Mouse (Mus musculus) kidney, postnatal 0 days (tissue): ENCODE data around the gene Atg16l2. TPM values are rescaled to one million over a fixed set of nuclear protein-coding genes. Genes with fewer than 3 reads are reported as not detected.

Experiments used
- ATAC-seq: fragments of 200-750 bp; cut with Nextera tagmentation; replicated peaks from 2 replicates; pipeline ENCODE4 v1.8.0; 2017; ENCODE audit warnings: low read depth, moderate number of reproducible peaks, moderate TSS enrichment, moderate library complexity; ENCODE audit not compliant: low FRiP score
- DNase-seq: peaks from one replicate; pipeline ENCODE4 v3.0.0-alpha.2; 2016; ENCODE audit warnings: low spot score
- H3K27ac ChIP-seq: fragments of 300-500 bp; sonication (generic); 2 replicates; pipeline ENCODE4 v1.5.1; 2014; ENCODE audit warnings: mild to moderate bottlenecking
- H3K27me3 ChIP-seq: fragments of 300-500 bp; sonication (generic); 2 replicates; pipeline ENCODE4 v1.6.1; 2014; ENCODE audit warnings: low read length, mixed read lengths; ENCODE audit not compliant: insufficient read depth
- H3K36me3 ChIP-seq: fragments of 300-500 bp; sonication (generic); 2 replicates; pipeline ENCODE4 v1.6.1; 2014; ENCODE audit warnings: low read length, mixed read lengths; ENCODE audit not compliant: insufficient read depth
- H3K4me1 ChIP-seq: fragments of 300-500 bp; sonication (generic); replicated peaks from 2 replicates; pipeline ENCODE4 v1.6.1; 2014; ENCODE audit warnings: antibody characterized with exemption, low read length, mixed read lengths; ENCODE audit not compliant: insufficient read depth
- H3K4me2 ChIP-seq: fragments of 300-500 bp; sonication (generic); 2 replicates; pipeline ENCODE4 v1.6.1; 2014; ENCODE audit warnings: mild to moderate bottlenecking, low read length, moderate library complexity, mixed read lengths
- H3K4me3 ChIP-seq: fragments of 300-500 bp; sonication (generic); replicated peaks from 2 replicates; pipeline ENCODE4 v1.5.1; 2014; ENCODE audit warnings: low read depth, low read length
- H3K9ac ChIP-seq: fragments of 300-500 bp; sonication (generic); 2 replicates; pipeline ENCODE4 v1.6.1; 2014; ENCODE audit warnings: low read depth, low read length
- H3K9me3 ChIP-seq: fragments of 300-500 bp; sonication (generic); replicated peaks from 2 replicates; pipeline ENCODE4 v1.6.1; 2016; ENCODE audit warnings: low read length, inconsistent platforms, mixed read lengths
- CTCF ChIP-seq: IDR thresholded peaks from 2 replicates; pipeline ENCODE4 v1.5.1; 2016; ENCODE audit warnings: antibody characterized with exemption, low read depth, mild to moderate bottlenecking, moderate library complexity
- WGBS: fragments of 180-500 bp; shearing (Covaris S2); extraction: QIAGEN DNeasy Blood & Tissue Kit; methylation state at CpG from one replicate; pipeline ENCODE4 v1.1.7; 2014; 5-methylcytosine and 5-hydroxymethylcytosine counted together
- polyA plus RNA-seq: library from polyadenylated mRNA; unstranded; fragments of >200 nt; fragmentation: Nextera tagmentation; extraction: Ambion mirVana; gene quantifications from 2 replicates; pipeline ENCODE4 v1.2.1, GENCODE M21; 2015

Atg16l2 gene
- polyA plus RNA-seq, 1 experiment from 2014 or later = 16.0 TPM

DNA sequence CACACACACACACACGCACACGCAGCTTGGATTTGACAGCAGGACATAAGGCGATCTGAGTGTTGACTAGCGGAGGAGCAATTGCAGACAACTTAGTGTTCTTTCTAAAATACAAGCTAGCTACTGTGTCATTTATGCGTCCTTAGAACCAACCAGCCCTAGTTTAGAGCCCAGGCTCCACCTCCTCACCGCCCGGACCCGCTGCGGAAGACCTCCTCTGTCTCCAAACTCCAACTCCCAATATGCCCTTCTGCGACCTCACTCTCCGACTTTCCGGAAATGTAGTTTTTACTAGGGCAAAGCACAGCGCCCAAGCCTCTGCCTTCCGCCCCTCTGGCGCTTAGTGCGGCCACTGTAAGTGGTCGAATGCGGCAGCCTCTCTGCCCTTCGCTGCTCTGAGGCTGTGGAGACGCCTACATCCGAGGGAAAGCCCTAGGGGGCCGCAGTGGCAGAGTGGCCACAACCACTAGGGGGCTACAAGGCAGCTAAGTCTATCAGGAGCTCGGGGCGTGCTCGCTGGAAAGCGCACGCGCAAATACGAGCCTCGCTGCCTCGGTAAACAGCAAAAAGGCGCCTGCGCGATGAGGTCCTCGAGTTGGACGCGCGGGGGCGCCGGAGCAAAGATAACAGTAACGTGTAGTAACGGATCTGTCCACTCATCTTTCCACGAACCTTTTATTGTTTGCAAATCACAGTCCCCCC, 8.4 kb upstream of the Atg16l2 start:
- peak; percentile 95 for ATAC-seq
- 2% methylated on average over 43 of the region's 43 CpGs for WGBS
- DNase-seq = peak; percentile 99
- Histone ChIP-seq H3K9me3 (no peaks in the 10 kb centered on the region), H3K4me1 (0 out of 2 replicates have a peak, but pooled peaks cover 6% of the 10 kb centered on the region), H3K9ac (peak overlapping the region; percentile 69), H3K4me2 (peak overlapping the region; percentile 57), H3K27ac (peak overlapping the region; percentile 97), H3K27me3 (no peaks in the 10 kb centered on the region), H3K4me3 (peak overlapping the region; percentile 53), H3K36me3 (no peaks in the 10 kb centered on the region)
- peak; percentile 97 for TF ChIP-seq CTCF

DNA sequence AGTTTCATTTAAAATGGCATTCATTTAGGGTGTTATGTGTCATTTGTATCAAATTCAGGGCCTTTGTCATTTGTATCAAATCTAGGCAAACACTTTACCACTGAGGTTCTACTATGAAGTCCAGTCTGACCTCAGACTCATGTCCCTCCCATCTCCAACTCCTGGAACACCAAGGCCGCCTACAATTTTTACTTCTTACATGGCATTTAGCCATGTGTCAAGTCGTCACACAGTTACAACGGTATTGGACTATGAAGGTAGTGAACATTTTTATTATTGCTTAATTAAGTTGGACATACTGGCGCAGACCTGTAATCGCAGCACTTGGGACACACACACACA, 7.9 kb upstream of the Atg16l2 start:
- DNase-seq (no peak), ATAC-seq (no peak)
- no peak for TF ChIP-seq CTCF
- Histone ChIP-seq H3K36me3 (no peaks in the 10 kb centered on the region), H3K4me3 (peak overlapping the region; percentile 53), H3K9ac (no peak overlapping the region), H3K27ac (peak overlapping the region; percentile 97), H3K4me2 (peak overlapping the region; percentile 57), H3K9me3 (no peaks in the 10 kb centered on the region), H3K4me1 (0 out of 2 replicates have a peak, but pooled peaks cover 6% of the 10 kb centered on the region), H3K27me3 (no peaks in the 10 kb centered on the region)
- 40% methylated on average over 5 of the region's 5 CpGs for WGBS

DNA sequence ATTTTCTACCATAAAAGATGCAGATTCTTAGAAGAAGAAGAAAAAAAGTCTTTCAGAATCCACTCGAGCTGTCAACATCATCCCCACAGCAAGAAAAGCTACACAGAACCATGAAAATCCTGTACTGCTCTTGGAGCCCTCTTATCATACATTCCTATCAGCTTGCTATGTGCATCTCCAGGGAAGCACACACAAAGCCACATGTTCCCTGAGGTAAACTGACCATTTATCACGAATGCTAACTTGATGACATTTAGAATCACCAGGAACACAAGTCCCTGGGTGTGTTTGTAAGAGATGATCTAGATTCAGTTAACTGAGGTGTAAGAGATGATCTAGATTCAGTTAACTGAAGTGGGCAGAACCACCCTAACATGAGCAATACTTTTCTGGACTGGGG, 4.8 kb upstream of the Atg16l2 start:
- H3K4me2 ChIP-seq = no peak overlapping the region
- no peak for ATAC-seq
- H3K4me1 ChIP-seq = no peaks in the 10 kb centered on the region
- no peak for DNase-seq
- H3K27me3 ChIP-seq = no peaks in the 10 kb centered on the region
- H3K9ac ChIP-seq = no peak overlapping the region
- no peaks in the 10 kb centered on the region for H3K9me3 ChIP-seq
- WGBS = 45% methylated on average over 2 of the region's 2 CpGs
- no peak for TF ChIP-seq CTCF
- no peak overlapping the region for H3K27ac ChIP-seq
- H3K36me3 ChIP-seq = no peaks in the 10 kb centered on the region
- no peak overlapping the region for H3K4me3 ChIP-seq

DNA sequence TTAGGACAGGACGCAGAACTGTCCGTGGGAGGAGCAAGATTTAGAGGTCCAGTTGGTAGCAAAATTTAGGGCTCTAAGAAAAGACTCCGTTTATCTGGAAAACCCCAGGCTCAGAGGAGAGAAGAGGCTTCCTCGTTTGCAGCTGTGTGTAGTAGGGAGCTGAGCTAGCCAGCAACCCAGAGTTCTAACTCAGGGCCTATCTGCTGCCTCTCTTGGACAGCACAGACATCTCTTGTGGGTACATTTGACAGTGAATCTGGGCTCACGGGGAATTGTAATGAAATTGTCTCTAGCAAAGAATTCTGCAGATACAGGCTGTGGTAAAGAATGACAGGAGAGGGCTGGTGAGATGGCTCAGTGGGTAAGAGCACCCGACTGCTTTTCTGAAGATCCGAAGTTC, 640 bp upstream of the Atg16l2 start:
- Histone ChIP-seq H3K4me3 (peak overlapping the region; percentile 67), H3K27ac (peak overlapping the region; percentile 58; the same call in 1 of the 2 replicates), H3K27me3 (no peaks in the 10 kb centered on the region; the same call in 1 of the 2 replicates), H3K4me1 (peaks cover 7% of the 10 kb centered on the region; the same call in 1 of the 2 replicates), H3K9ac (peak overlapping the region; percentile 54), H3K36me3 (no peaks in the 10 kb centered on the region), H3K4me2 (peak overlapping the region; percentile 68), H3K9me3 (no peaks in the 10 kb centered on the region)
- WGBS = 20% methylated on average over 7 of the region's 7 CpGs
- ATAC-seq (no peak), DNase-seq (no peak)
- TF ChIP-seq CTCF = no peak

DNA sequence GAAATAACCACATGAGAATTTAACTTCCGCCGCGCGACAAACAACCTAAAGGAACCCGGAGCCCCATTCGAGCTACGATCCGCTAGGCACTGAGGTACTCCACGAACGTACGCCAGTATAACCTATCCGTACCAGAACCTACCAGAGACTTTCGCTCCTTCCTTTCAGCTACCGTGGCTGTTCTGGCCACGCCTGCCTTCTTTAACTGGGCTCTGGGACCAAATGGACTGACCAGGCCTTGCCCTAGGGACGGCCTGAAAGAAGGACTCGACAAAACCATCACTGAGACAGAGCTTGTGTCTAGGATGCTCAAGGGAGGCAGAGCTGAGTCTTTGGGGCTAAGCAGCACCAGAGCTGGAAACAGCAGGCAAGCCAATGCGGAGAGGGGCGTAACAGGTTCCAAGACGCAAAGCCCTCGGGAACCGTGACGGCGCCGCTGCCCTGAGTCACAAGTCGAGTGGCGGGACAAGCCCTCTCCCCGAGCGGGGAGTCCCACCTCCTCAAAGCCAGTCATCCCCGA, 630 bp downstream of the Atg16l2 start:
- peaks cover 15% of the 10 kb centered on the region for H3K4me1 ChIP-seq
- WGBS = under 1% methylated on average over 30 of the region's 30 CpGs
- no peak; the same call in 1 of the 2 replicates for ATAC-seq
- H3K9ac ChIP-seq = peak overlapping the region; percentile 54
- peak overlapping the region; percentile 68 for H3K4me2 ChIP-seq
- no peaks in the 10 kb centered on the region; the same call in 1 of the 2 replicates for H3K27me3 ChIP-seq
- peak overlapping the region; percentile 58; the same call in 1 of the 2 replicates for H3K27ac ChIP-seq
- H3K4me3 ChIP-seq = peak overlapping the region; percentile 67
- no peaks in the 10 kb centered on the region for H3K36me3 ChIP-seq
- peak; percentile 68 for DNase-seq
- TF ChIP-seq CTCF = no peak
- H3K9me3 ChIP-seq = no peaks in the 10 kb centered on the region

DNA sequence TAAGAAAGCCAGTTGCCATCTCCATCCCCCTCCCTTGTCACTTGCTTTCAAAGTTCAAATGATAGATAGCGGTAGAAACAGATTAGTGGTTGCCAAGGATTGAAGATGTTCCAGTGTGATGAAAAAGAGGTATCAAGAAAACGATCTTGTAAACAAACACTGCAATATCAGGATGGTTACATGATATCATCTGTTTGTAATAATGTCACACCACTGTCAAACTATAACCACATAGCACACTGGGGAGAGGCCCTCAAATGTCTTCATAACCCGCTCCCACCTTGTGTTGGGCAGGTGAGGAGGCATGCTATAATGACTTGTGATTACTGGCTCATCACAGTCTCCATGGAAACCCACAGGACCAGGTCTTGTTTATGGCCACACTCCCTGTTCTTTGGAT, 3.7 kb downstream of the Atg16l2 start:
- H3K27me3 ChIP-seq = no peaks in the 10 kb centered on the region; the same call in 1 of the 2 replicates
- no peak overlapping the region for H3K27ac ChIP-seq
- no peaks in the 10 kb centered on the region for H3K9me3 ChIP-seq
- H3K4me3 ChIP-seq = no peak overlapping the region
- WGBS = 85% methylated on average over 3 of the region's 3 CpGs
- no peak for TF ChIP-seq CTCF
- no peak overlapping the region for H3K4me2 ChIP-seq
- no peak for ATAC-seq
- DNase-seq = no peak
- H3K36me3 ChIP-seq = no peaks in the 10 kb centered on the region
- H3K4me1 ChIP-seq = peaks cover 15% of the 10 kb centered on the region
- no peak overlapping the region for H3K9ac ChIP-seq
